Mouse (Mus musculus) kidney, adult 2 months (tissue): ENCODE results near the gene Rtn2. TPM values are rescaled to one million over a fixed set of nuclear protein-coding genes. Genes with fewer than 3 reads are reported as not detected.

Experiments
- DNase-seq: peaks from one replicate; pipeline ENCODE4 v3.0.0; 2021
- H3K27ac ChIP-seq: fragments of 200-500 bp; 2 replicates; pipeline ENCODE4 v1.5.1; 2012; ENCODE audit warnings: low read depth, low read length, control low read depth, inconsistent platforms; ENCODE audit not compliant: insufficient read depth
- H3K27me3 ChIP-seq: fragments of 200-500 bp; replicated peaks from 2 replicates; pipeline ENCODE4 v1.6.1; 2012; ENCODE audit warnings: mild to moderate bottlenecking, moderate library complexity, low read length, inconsistent platforms; ENCODE audit not compliant: control insufficient read depth, insufficient read depth
- H3K36me3 ChIP-seq: fragments of 200-500 bp; 2 replicates; pipeline ENCODE4 v1.6.1; 2012; ENCODE audit warnings: mild to moderate bottlenecking, moderate library complexity, low read length, inconsistent platforms; ENCODE audit not compliant: control insufficient read depth, insufficient read depth
- H3K4me1 ChIP-seq: fragments of 200-500 bp; 2 replicates; pipeline ENCODE4 v1.6.1; 2011; ENCODE audit warnings: low read length; ENCODE audit not compliant: control insufficient read depth, insufficient read depth
- H3K4me3 ChIP-seq: fragments of 200-500 bp; 2 replicates; pipeline ENCODE4 v1.5.1; 2011; ENCODE audit warnings: mild to moderate bottlenecking, low read depth, low read length, control low read depth; ENCODE audit not compliant: insufficient read depth
- CTCF ChIP-seq: fragments of 200-500 bp; conservative IDR thresholded peaks from 2 replicates; pipeline ENCODE4 v1.5.1; 2011; ENCODE audit warnings: low read depth, mild to moderate bottlenecking, control low read depth, low read length, moderate library complexity, mixed read lengths; ENCODE audit not compliant: insufficient read depth, insufficient read length
- POLR2A ChIP-seq: fragments of 200-500 bp; IDR thresholded peaks from one replicate; pipeline ENCODE4 v1.6.1; 2011; ENCODE audit warnings: low read depth, low read length, control low read depth
- WGBS: fragments of 180-500 bp; shearing (Covaris S2); methylation state at CpG from one replicate; pipeline ENCODE4 v1.1.7; 2018; 5-methylcytosine and 5-hydroxymethylcytosine counted together
- polyA plus RNA-seq: library from polyadenylated mRNA; depleted of rRNA; stranded (reverse); fragments of >200 nt; gene quantifications from 2 replicates; pipeline ENCODE4 v1.2.3, GENCODE M21; 2012

Rtn2 gene
- polyA plus RNA-seq, 1 experiment: 19.1 TPM

- TF ChIP-seq CTCF (0 out of 2 replicates have a peak, but pooled peaks have one; percentile 7), POLR2A (no peak)
- no peak overlapping the region for H3K4me3 ChIP-seq
- no peak for DNase-seq
Observed at GRCm38 (mm10) chr7:19328425-19328824, 46.0 kb downstream of the Rtn2 start.

DNA sequence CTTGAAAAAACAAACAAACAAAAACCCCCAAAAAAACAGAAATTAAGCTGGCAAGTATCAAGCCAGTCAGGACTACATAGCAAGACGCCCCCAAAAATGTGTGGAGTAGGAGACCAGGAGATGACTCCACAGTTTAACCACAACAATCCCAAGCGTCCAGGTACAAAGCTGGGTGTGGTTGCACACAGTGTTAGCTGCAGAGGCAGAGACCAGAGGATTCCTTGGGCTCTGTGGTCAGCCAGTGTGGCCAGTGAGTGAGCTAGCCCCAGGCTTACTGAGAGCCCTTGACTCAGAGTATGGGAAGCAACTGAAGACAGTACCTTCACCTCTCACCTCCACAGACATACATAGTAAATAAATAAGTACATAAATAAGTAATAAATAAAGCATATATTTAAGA, 49.5 kb downstream of the Rtn2 start:
- no peak for TF ChIP-seq CTCF
- no peak for TF ChIP-seq POLR2A
- H3K36me3 ChIP-seq: no peaks in the 10 kb centered on the region
- 0 out of 2 replicates have a peak, but pooled peaks cover 3% of the 10 kb centered on the region for H3K4me1 ChIP-seq
- H3K27me3 ChIP-seq: no peaks in the 10 kb centered on the region
- no peak for DNase-seq
- H3K4me3 ChIP-seq: no peak overlapping the region
- H3K27ac ChIP-seq: no peak overlapping the region
- 84% methylated on average over 2 of the region's 2 CpGs for WGBS

More at GRCm38 (mm10) chr7:19328425-19328824, 46.0 kb downstream of the Rtn2 start:
- H3K27me3 ChIP-seq: no peaks in the 10 kb centered on the region
- no peaks in the 10 kb centered on the region for H3K36me3 ChIP-seq
- peaks cover 7% of the 10 kb centered on the region; the same call in 1 of the 2 replicates for H3K4me1 ChIP-seq
- H3K27ac ChIP-seq: no peak overlapping the region

GRCm38 (mm10) chr7:19332709-19333352, 50.4 kb downstream of the Rtn2 start:
- DNase-seq: peak; percentile 76
- Histone ChIP-seq H3K4me3 (peak overlapping the region; percentile 56), H3K27ac (no peak overlapping the region), H3K27me3 (no peaks in the 10 kb centered on the region), H3K4me1 (0 out of 2 replicates have a peak, but pooled peaks cover 3% of the 10 kb centered on the region), H3K36me3 (no peaks in the 10 kb centered on the region)
- WGBS: under 1% methylated on average over 52 of the region's 52 CpGs
- TF ChIP-seq CTCF: no peak
- TF ChIP-seq POLR2A: no peak

DNA sequence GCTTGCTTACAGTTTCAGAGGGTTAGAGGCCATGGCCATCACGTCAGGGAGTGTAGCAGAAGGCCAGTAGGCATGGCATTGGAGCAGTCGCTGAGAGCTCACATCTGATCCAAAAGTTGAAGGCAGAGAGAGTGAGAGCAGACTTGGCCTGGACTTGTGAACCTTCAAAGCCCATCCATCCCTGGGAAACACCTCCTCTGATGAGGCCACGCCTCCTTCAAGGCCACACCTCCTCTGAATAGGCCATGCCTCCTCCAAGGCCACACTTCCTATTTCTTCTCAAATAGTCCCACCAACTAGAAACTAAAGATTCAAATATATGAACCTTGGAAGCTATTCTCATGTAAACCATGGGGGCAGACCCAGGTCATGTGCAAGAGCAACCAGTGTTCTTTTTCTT, 53.2 kb downstream of the Rtn2 start:
- Histone ChIP-seq H3K27ac (no peak overlapping the region), H3K36me3 (no peaks in the 10 kb centered on the region), H3K4me3 (no peak overlapping the region), H3K4me1 (0 out of 2 replicates have a peak, but pooled peaks cover 3% of the 10 kb centered on the region), H3K27me3 (no peaks in the 10 kb centered on the region)
- 41% methylated on average over 3 of the region's 3 CpGs for WGBS
- peak; percentile 66 for DNase-seq
- TF ChIP-seq CTCF (no peak), POLR2A (no peak)

DNA sequence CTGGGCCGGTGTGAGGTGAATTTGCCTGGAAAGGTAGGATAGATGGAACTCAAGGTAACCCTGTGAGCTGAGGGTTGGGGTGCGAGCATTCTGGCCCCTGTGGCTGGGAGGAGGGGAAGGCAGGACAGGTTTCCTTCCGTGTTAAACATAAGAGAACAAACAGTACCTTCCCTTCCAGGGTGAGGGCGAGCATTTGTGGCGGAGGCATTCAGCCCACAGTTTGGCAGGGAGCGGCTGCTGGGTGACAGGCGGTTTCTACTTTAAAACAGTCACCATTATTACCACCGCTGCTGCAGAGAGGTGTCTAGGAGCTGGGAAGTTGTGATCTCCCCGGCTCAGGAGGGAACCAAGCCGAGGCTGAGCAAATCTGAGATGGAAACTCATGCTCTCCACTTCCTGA, 54.7 kb downstream of the Rtn2 start:
- no peak overlapping the region for H3K4me3 ChIP-seq
- no peaks in the 10 kb centered on the region for H3K36me3 ChIP-seq
- 77% methylated on average over 10 of the region's 10 CpGs for WGBS
- no peak for DNase-seq
- 0 out of 2 replicates have a peak, but pooled peaks cover 3% of the 10 kb centered on the region for H3K4me1 ChIP-seq
- no peak for TF ChIP-seq CTCF
- no peak for TF ChIP-seq POLR2A
- H3K27ac ChIP-seq: no peak overlapping the region
- no peaks in the 10 kb centered on the region for H3K27me3 ChIP-seq

- Histone ChIP-seq H3K27me3 (no peaks in the 10 kb centered on the region), H3K4me1 (peaks cover 3% of the 10 kb centered on the region; the same call in 1 of the 2 replicates), H3K4me3 (no peak overlapping the region), H3K36me3 (no peaks in the 10 kb centered on the region), H3K27ac (no peak overlapping the region)
- 78% methylated on average over 2 of the region's 2 CpGs for WGBS
- DNase-seq: no peak
- no peak for TF ChIP-seq POLR2A
- TF ChIP-seq CTCF: no peak
Observed at GRCm38 (mm10) chr7:19338060-19338459, 55.6 kb downstream of the Rtn2 start.

GRCm38 (mm10) chr7:19338596-19338995, 56.2 kb downstream of the Rtn2 start:
- no peaks in the 10 kb centered on the region for H3K27me3 ChIP-seq
- H3K4me3 ChIP-seq: no peak overlapping the region
- no peak overlapping the region for H3K27ac ChIP-seq
- peaks cover 6% of the 10 kb centered on the region; the same call in 1 of the 2 replicates for H3K4me1 ChIP-seq
- TF ChIP-seq CTCF: no peak
- TF ChIP-seq POLR2A: no peak
- 74% methylated on average over 7 of the region's 7 CpGs for WGBS
- DNase-seq: no peak
- no peaks in the 10 kb centered on the region for H3K36me3 ChIP-seq
